Mouse (Mus musculus) lung, postnatal 36 days (tissue): ENCODE data around the gene Cog5.

Source experiments
- DNase-seq: peaks from one replicate; pipeline ENCODE4 v3.0.0; 2022; ENCODE audit warnings: mixed read lengths

The Cog5 gene

DNA sequence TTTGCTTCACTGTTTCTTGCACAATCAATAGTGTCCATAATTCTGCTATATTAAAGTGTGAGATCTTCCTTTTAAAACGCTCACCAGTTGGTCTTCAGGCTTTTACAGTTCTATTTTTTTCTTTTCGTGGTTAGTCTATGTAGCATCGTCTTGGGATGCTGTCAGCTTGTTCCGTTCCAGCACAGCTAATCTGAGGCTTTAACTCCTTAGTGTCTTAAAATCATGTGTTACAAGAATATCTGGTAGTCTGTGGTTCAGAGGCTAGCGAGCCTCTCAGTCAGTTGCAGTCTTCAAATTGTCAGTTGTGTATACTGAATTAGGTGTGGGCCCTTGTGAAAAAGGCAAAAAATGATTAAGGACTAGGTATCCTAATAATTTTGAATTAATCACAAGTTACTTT lies 57.6 kb downstream of the Cog5 start:
- DNase-seq = no peak

DNA sequence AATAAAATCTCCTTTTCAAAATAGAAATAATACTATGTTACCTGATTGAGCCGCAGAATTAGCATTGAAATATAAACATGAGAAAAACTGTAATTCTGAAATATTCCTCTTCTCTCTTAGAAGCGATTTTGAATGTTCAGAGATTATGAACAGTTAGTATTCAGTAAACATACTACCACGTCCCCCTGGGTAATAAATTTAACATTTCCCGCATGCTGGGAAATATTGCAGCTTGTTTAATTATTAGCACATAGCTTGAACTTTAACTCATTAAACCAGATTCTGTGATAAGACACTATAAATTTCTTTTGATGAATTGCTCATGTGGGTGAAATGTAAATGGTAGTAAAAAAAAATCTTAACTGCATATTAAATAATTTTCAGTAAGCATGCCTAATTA lies 58.1 kb downstream of the Cog5 start:
- no peak for DNase-seq

DNA sequence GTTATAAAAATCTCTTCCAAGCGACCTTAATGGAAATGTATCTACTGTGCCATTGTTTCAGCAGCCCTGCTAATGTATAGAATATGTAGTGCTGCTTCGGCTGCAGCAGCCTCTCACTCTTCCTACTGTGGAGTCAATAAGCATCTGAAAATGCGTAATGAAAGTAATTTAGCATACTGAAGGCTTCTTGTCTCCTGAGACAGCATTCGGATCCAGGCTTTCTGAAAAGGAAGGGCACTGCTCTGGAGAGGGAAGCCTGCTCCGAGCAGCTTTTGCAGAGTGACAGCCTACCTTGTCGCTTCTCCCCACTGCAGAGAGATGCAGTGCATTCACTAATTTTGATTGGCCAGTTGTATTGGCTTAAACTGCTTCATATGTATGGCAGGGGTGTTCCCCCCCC lies 58.9 kb downstream of the Cog5 start, which contains the start of gene Gpr22:
TSS of gene Gpr22 (minus strand) at position 348 of the 400 bp plus-strand sequence.
- no peak for DNase-seq

DNA sequence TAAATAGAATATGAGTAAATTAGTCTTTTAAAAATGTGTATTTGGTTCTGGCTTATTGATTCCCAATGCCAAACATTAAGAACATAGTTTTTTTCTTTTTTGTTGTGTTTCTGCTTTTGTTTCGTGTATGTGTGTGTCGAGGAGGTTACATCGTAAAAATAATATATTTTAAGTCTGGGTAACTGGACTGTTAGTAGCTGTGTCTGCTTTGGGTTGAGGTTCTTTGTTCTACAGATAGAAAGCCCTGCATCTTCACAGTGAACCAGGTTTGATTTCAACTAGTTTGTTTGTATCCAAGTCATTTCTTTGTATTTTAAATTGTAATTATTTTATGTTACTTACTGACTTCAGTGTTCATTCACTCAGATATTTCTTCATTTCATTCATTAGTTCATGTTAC lies 59.4 kb downstream of the Cog5 start:
- DNase-seq = no peak

DNA sequence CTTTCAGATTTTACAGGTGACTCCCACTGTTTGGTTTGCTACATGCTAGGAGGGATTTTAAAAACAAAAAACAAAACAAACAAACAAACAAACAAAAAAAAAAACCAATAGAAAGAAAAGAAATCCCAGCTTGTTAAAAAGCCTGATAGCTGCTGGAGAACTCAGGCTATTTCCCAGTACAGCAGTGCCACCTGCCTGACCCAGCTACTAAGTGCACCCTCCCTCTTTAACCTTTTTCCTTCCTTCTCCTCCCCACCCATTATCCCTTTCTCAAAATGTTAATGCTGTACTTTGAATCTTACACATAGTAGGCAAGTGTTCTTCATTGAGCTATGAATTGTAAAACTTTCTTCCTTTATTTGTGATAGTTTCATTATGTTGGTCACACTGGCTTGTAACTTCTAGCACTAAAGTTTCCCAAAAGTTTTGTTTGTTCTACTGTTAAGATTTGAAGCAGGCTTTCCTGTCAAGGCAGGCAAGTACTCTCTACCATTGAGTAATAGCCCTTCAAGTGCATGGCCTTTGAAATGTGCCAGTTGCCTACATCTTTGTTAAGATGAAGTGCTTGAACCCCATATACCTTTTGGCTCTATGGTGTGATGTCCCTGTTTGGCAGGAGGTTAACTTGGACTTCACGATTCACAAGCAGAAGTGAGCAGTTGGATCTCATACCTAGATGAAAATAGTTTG lies 65.1 kb downstream of the Cog5 start:
- DNase-seq = peak; percentile 71

DNA sequence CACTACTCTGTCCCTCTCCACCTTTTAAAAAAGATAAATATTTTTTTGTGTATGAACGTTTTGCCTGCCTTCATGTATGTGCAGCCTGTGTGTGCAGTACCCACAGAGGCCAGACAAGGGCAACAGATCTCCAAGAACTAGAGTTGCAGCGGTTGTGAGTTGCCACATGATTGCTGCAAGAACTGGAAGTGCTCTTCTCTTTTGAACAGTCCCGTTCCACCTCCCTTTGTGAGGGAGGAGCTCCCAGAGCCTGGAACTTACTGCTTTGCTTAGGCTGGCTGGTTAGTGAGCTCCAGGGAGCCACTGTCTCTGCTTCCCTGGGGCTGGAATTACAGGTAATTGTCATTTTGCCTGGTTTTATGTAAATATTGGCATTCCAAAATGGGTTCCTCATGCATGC lies 69.9 kb downstream of the Cog5 start:
- DNase-seq = no peak

DNA sequence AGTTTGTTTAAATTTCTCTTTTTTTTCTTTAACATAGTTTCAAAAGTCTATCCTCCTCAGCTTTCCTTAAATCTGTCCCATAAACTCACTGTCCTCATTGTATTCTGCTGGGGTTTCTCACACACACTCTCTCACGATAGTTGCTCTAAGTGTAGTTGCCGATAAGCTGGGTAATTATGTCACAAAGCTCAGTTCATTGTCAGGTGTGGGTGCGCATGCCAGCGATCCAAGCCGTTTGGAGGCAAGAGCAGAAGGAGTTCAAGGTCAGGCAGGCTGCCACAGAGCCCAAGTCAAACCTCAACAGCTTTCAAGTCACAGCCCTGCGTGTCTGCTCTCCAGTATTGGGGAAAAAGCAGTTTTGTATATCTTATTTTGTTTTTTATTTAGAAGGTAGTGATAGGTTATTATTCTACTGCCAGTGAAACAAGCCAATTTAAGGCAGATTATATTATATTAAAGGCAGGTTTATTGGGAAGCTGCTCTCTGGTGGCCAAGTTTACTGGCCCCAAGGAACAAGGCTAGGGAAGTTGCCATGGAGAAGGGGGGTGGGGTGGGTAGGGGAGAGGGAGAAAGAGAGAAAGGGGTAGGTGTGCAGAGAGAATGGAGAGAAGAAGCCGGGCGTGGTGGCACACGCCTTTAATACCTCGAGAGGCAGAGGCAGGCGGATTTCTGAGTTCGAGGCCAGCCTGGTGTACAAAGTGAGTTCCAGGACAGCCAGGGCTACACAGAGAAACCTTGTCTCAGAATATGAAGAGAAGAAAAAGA lies 71.0 kb downstream of the Cog5 start:
- no peak for DNase-seq

DNA sequence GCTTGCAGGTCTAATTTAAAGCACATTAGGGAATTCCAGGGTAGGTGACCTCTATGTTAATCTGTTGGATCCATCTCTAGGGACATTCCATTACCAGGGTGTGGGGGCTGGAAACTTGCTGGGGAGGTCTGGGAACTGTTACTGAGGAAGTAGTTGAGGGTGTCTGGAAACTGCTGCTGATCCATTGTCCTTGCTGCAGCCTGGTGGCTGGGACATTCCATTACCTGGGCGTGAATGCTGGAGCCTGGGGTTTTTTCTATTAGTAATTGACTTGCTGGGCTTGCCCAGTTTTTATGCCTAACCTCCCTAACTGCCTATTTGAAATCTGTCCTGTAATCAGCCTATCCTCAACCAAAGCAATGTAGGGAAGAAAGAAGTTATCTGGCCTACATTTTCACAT lies 72.0 kb downstream of the Cog5 start:
- DNase-seq = no peak

DNA sequence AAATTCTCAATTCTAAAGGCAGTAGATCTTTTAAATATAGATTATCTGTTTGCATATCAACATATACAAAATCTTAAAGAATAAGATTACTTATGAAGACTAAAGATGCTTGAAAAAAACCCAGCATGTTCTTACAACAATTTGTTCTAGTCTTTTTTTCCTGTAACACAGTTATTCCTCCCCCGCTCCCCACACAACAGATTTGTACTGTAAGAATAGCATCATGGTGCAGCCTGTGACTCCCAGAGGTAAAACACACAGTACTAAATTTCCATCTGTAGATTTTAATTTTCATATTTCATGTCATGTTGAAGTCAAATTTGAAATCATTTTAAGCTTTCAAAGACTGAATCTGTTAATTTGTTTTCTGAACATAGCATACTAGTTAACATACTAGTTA lies 75.5 kb downstream of the Cog5 start:
- no peak for DNase-seq

DNA sequence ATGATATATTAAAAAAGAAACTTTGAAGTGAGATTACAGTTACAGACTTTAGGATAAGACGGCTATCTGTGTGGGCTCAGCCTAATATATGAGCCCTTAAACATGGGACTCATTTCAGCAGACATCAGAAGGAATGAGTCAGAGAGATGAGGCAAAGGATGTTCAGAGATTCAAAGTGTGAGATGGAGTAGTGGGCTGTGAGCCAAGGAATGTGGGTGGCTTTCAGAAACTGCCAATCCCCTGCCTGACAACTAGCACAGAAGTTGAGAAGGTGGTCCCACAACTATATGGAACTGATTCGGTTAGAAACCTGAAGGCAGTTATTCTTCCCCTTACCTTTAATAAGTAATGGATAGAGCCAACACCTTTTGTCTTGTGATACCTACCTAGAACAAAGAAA lies 79.9 kb downstream of the Cog5 start:
- DNase-seq = no peak

DNA sequence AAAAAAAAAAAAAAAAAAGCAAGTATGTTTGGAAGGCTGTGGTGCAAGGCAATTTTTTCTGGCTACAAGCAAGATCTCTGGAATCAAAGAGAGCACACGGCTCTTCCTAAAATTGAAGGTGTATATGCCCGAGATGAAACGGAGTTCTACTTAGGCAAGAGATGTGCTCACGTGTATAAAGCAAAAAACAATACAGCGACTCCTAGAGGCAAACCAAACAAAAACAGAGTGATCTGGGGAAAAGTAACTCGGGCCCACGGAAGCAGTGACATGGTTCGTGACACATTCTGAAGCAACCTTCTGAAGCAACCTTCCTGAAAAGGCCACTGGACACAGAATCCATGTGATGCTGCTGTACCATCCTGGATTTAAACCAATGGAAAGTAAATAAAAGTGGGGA lies 92.6 kb downstream of the Cog5 start:
- no peak for DNase-seq

DNA sequence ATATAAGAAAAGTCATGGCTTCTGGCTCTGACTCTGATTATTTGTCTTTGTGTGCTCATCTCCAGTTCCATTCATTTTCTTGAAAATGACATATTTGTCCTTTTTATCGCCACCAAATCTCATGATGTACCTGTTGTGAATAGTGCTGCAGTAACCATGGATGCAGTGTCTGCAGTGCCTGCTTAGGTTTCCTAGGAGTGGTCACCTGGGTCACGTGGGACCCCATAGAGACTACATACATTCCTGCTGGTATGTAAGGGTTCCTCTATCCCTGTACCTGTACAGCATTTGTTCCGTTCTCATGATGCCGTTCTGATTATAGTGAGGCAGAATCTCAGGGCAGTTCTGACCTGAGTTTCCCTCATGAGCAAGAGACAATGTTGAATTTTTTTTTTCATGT lies 95.2 kb downstream of the Cog5 start:
- no peak for DNase-seq

DNA sequence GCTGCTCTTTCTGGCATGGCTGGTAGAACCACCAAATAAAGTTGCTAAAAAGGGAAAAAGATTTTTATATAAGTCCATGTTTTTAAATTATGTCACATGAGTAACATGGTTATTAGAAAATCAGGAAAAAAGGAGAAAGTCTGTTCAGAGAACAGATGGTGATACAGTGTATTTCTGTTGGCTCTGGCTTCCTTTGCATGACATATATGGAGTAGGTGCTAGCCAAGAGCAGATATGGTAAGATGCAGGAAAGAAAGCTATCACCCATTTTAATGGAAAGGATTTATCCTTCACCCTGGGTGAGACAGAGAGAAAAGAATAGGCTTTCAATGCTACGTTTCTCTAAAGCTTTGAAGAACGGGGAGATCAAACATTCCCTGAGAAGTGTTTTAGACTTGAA lies 99.8 kb downstream of the Cog5 start:
- DNase-seq = no peak

DNA sequence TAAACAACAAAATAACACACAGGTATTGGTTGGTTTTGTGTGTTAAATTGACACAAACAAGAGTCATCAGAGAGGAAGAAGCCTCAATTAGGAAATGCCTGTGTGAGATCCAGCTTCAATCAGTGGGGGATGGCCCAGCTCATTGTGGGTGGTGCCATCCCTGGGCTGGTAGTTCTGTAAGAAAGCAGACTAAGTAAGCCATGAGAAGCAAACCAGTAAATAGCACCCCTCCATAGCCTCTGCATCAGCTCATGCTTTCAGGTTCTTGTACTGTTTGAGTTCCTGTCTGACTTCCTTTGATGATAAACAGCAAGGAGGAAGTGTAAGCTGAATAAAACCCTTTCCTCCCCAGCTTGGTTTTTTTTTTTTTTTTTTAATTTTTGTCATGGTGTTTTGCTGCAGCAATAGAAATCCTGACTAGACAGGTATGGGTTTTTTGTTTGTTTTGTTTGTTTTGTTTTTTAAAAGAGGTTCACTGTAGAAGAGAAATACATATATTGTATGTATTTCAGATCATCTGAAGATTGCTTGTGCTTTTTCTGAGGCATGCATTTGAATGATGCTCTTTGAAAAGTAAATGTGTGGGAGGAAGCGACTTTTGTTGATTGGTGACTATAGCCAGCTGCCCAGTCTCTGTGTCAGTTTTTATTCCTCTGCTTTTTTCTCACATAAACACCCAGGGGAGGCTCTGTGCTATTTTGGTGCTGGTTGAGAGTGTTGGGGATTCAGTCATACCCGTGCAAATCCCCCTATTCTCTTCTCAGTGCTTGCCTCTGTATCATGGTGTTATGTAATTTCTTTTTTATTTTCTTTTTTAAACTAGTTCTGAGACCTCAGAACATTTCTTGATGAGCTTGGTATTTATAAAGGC lies 101.5 kb downstream of the Cog5 start:
- DNase-seq = no peak

DNA sequence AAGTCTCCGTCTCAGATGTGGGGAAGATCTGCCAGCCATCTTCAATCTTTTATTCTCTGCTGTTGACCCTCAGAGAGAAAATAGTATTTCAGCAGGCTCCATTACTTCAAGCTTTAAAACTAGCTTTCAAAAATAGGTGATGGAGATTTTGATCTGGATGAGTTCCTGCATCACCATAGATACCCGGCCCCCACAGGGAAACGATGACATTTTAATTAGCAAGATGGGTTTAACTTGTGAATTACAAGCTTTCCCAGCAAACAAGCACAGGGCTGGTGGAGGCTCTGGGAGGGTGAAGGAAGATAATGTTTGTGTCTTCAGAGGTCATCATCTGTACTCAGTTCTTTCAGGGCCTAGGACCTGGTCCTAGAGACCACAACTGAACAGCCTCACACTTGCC lies 118.9 kb downstream of the Cog5 start:
- DNase-seq = no peak

DNA sequence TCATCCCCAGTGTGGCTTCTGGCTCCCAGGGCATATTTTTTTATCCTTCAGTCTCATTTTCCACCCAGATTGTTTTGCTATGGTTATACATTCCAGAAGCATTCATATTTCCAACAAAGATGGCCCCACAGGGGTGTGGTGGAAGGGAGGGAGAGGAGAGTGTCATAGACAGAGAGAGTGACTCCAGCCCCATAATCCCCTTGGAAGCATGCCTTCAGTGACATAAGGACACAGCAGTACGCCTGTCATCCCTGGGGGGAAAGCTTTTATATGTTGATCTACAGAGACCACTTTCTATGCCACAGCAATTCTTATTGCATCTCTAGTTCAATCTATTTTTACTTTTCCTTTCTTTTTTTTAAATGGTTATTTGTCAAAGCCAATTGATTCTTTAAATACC lies 129.6 kb downstream of the Cog5 start:
- no peak for DNase-seq

DNA sequence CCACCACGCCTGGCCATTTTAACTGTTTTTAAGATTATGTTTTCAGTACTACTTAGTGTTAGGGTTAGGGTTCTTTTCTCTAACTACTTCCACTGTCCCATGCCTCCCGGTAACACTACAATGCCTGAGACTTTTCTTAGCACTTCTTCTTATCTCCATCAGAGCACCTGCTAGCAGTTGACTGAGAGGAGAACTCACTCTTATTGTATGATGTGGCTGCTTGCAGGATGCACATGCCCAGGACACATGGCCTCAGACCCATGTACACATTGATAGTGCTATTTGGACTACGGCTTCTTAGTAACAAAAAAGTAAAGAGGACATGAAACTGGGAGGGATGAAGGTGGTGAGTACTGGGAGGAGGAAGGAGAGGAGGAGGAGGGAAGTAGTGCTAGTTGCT lies 133.9 kb downstream of the Cog5 start:
- DNase-seq = no peak

DNA sequence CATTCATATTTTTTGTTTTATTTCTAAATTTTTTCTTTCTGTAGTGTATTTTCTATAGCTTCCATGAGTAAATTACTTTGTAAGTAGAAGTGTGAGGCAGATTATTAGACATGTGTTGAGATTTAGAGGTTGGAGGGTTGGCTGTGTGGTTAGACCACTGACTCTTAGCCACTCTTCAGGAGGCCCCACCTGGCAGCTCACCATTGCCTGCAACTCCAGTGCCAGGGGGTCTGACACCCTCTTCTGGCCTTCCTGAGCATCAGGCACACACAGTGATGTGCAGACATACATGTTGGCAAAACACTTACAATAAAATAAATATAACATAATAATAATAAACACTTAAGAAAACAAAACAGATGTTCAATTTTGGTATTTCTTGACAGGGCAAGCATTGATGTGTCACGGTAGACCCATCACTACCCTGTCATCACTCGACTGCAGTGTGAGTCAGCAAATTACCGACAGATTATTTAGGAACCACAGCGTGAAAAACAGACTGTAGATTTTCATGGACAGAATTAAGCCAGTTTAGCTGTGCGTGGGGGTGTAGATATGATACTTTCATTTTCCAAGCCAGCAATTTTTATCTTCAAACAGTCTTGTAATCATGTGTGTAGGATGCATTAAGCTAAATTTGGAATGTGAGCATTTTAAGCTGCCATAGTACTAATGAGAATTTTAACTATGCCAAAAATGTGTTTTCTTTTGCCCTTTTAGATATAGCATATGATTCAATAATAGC lies 151.9 kb downstream of the Cog5 start:
- DNase-seq = no peak

DNA sequence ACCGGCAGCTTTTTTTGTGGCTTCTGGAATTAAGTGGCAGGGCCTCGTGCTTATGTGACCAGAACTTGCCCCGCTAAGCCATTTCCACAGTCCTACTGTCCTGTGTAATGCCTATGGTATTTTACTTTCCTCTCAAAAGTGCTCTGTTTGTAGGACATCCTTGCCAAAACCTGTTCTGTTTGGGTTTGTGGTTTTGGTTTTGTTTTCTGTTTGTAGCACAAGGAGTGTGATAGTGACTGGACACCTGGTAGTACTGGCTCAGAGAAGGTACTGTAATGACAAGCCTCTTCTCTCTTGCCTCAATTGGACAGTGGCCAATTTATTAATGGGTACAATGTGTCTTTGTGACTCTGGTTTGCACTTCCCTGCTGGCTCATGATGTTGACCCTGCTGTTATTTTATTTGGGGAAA lies 163.4 kb downstream of the Cog5 start:
- peak; percentile 19 for DNase-seq

DNA sequence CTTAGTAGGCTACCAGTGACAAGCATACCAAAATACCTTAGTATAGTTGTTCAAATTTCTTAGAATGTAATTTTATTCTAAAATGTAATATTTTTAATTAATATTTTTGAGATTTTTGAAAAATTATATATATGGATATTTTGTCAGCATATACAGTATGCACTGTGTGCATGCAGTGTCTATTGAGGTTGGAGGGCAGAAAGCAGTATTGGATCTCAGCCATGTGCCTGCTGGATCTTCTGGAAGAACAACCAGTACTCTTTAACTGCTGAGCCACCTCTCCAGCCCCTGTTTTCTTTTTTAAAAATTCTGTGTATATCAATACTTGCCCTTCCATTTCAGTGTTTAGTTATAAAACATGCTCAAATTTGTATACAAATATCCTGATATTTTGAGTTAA lies 164.4 kb downstream of the Cog5 start:
- DNase-seq = no peak

DNA sequence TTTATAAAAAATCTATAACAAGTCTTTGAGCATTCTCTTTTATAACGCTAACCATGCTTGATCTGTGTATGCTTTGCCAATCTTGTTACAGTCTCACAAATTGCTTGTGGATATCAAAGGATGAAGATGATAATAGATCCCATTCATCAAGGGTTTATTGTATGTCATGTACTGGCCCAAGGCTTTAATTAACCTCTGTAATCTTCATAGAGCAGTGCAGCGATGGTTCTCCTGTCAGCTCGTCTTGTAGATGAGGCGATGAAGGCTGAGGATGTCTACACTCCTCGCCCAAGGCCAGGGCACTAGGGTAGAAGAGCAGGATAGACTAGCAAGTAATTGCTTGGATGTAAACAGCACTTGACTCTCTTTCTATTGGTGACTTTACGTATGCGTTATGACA lies 164.9 kb downstream of the Cog5 start:
- no peak for DNase-seq

DNA sequence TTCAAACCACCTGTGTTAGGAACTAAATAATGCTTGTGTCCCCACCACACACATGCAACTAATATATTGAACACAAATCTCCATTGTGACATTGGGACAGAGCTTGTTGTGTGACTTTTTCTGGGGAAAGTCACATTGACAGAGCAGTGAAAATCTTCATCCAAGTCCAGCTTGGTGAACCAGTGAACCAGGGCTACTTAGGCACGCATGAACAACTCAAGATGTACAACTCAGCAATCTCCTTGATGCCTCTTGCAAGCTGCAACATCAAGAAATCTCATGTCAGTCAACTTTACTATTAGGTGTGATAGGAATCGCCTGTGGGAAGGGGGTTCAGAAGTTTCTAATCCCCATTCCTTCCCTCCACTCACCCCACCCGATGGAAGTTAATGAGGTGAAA lies 169.0 kb downstream of the Cog5 start:
- DNase-seq = no peak

DNA sequence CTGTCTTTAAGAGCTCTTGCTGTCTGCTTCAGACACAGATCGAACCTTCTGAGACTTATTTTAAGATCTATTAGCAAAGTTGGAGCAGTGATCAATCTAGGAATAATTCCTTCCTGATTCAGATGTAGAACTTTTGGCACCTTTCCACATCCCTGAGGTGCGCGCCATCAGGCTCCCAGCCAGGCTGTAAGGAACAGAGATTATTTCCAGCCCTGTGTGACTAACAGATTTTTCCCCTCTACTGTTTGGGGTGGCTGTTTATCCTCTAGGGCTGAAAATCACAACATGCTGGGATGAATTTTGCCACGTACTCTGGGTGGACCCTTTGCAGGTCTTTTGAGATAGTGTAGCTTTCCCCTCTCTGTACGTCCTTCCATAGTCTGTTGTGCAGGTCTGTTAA lies 170.2 kb downstream of the Cog5 start:
- no peak for DNase-seq
